Mouse (Mus musculus): ENCODE results near the gene Mybphl. TPM values are rescaled to one million over a fixed set of nuclear protein-coding genes. Genes with fewer than 3 reads are reported as not detected.

Mybphl gene
- 0.12 and 0.20 TPM in 2 replicates for polyA plus RNA-seq (2012; rRNA removed)

GRCm38 (mm10) chr3:108364270-108364995 lies at the start of gene Mybphl:
Gene Mybphl, plus strand, starts transcription at chr3:108364911.
- Histone ChIP-seq H3K4me3 (ENCODE audit: control insufficient read depth, low read depth, low read length) (no peak within 1 kb of the TSS), H3K36me3 (ENCODE audit: control insufficient read depth, insufficient read depth, low read length) (no peaks in the 10 kb centered on the region), H3K27ac (ENCODE audit: control insufficient read depth, insufficient read depth, low read depth, low read length) (no peak within 1 kb of the TSS), H3K4me1 (ENCODE audit: control insufficient read depth, insufficient read depth, low read length) (peaks cover 3% of the 10 kb centered on the region; the same call in 1 of the 2 replicates), H3K27me3 (ENCODE audit: control insufficient read depth, insufficient read depth, low read length) (no peaks in the 10 kb centered on the region)
- no peak for TF ChIP-seq POLR2A (IDR thresholded peaks at IDR 0.05; ENCODE audit: control insufficient read depth, low read depth, low read length)
- no peak for TF ChIP-seq CTCF (IDR thresholded peaks at IDR 0.05; ENCODE audit: control insufficient read depth, insufficient read depth, insufficient replicate concordance, low read depth, low read length)

GRCm38 (mm10) chr3:108318517-108318916 lies 46.2 kb upstream of the Mybphl start:
- Histone ChIP-seq H3K4me3 (ENCODE audit: control insufficient read depth, low read depth, low read length) (no peak overlapping the region), H3K36me3 (ENCODE audit: control insufficient read depth, insufficient read depth, low read length) (no peaks in the 10 kb centered on the region), H3K27ac (ENCODE audit: control insufficient read depth, insufficient read depth, low read depth, low read length) (no peak overlapping the region), H3K4me1 (ENCODE audit: control insufficient read depth, insufficient read depth, low read length) (no peaks in the 10 kb centered on the region), H3K27me3 (ENCODE audit: control insufficient read depth, insufficient read depth, low read length) (no peaks in the 10 kb centered on the region)
- TF ChIP-seq CTCF (IDR thresholded peaks at IDR 0.05; ENCODE audit: control insufficient read depth, insufficient read depth, insufficient replicate concordance, low read depth, low read length) (no peak), POLR2A (IDR thresholded peaks at IDR 0.05; ENCODE audit: control insufficient read depth, low read depth, low read length) (no peak)

GRCm38 (mm10) chr3:108321671-108322070 lies 43.0 kb upstream of the Mybphl start:
- Histone ChIP-seq H3K4me1 (ENCODE audit: control insufficient read depth, insufficient read depth, low read length) (no peaks in the 10 kb centered on the region), H3K36me3 (ENCODE audit: control insufficient read depth, insufficient read depth, low read length) (no peaks in the 10 kb centered on the region), H3K27me3 (ENCODE audit: control insufficient read depth, insufficient read depth, low read length) (no peaks in the 10 kb centered on the region), H3K27ac (ENCODE audit: control insufficient read depth, insufficient read depth, low read depth, low read length) (no peak overlapping the region), H3K4me3 (ENCODE audit: control insufficient read depth, low read depth, low read length) (no peak overlapping the region)
- no peak for TF ChIP-seq CTCF (IDR thresholded peaks at IDR 0.05; ENCODE audit: control insufficient read depth, insufficient read depth, insufficient replicate concordance, low read depth, low read length)
- no peak for TF ChIP-seq POLR2A (IDR thresholded peaks at IDR 0.05; ENCODE audit: control insufficient read depth, low read depth, low read length)

GRCm38 (mm10) chr3:108322136-108322535 lies 42.6 kb upstream of the Mybphl start:
- H3K36me3 ChIP-seq (ENCODE audit: control insufficient read depth, insufficient read depth, low read length) = no peaks in the 10 kb centered on the region
- H3K4me3 ChIP-seq (ENCODE audit: control insufficient read depth, low read depth, low read length) = no peak overlapping the region
- H3K27me3 ChIP-seq (ENCODE audit: control insufficient read depth, insufficient read depth, low read length) = no peaks in the 10 kb centered on the region
- TF ChIP-seq POLR2A (IDR thresholded peaks at IDR 0.05; ENCODE audit: control insufficient read depth, low read depth, low read length) = no peak
- no peak for TF ChIP-seq CTCF (IDR thresholded peaks at IDR 0.05; ENCODE audit: control insufficient read depth, insufficient read depth, insufficient replicate concordance, low read depth, low read length)
- no peaks in the 10 kb centered on the region for H3K4me1 ChIP-seq (ENCODE audit: control insufficient read depth, insufficient read depth, low read length)
- H3K27ac ChIP-seq (ENCODE audit: control insufficient read depth, insufficient read depth, low read depth, low read length) = no peak overlapping the region

GRCm38 (mm10) chr3:108322962-108323361 lies 41.7 kb upstream of the Mybphl start:
- no peaks in the 10 kb centered on the region for H3K27me3 ChIP-seq (ENCODE audit: control insufficient read depth, insufficient read depth, low read length)
- H3K4me1 ChIP-seq (ENCODE audit: control insufficient read depth, insufficient read depth, low read length) = no peaks in the 10 kb centered on the region
- TF ChIP-seq POLR2A (IDR thresholded peaks at IDR 0.05; ENCODE audit: control insufficient read depth, low read depth, low read length) (no peak), CTCF (IDR thresholded peaks at IDR 0.05; ENCODE audit: control insufficient read depth, insufficient read depth, insufficient replicate concordance, low read depth, low read length) (no peak)
- no peaks in the 10 kb centered on the region for H3K36me3 ChIP-seq (ENCODE audit: control insufficient read depth, insufficient read depth, low read length)
- H3K27ac ChIP-seq (ENCODE audit: control insufficient read depth, insufficient read depth, low read depth, low read length) = no peak overlapping the region
- H3K4me3 ChIP-seq (ENCODE audit: control insufficient read depth, low read depth, low read length) = no peak overlapping the region

- H3K27ac ChIP-seq (ENCODE audit: control insufficient read depth, insufficient read depth, low read depth, low read length) = no peak overlapping the region
- H3K36me3 ChIP-seq (ENCODE audit: control insufficient read depth, insufficient read depth, low read length) = no peaks in the 10 kb centered on the region
- no peaks in the 10 kb centered on the region for H3K27me3 ChIP-seq (ENCODE audit: control insufficient read depth, insufficient read depth, low read length)
- H3K4me1 ChIP-seq (ENCODE audit: control insufficient read depth, insufficient read depth, low read length) = peaks cover 2% of the 10 kb centered on the region; the same call in 1 of the 2 replicates
- H3K4me3 ChIP-seq (ENCODE audit: control insufficient read depth, low read depth, low read length) = no peak overlapping the region
- TF ChIP-seq POLR2A (IDR thresholded peaks at IDR 0.05; ENCODE audit: control insufficient read depth, low read depth, low read length) (no peak), CTCF (IDR thresholded peaks at IDR 0.05; ENCODE audit: control insufficient read depth, insufficient read depth, insufficient replicate concordance, low read depth, low read length) (no peak)
These were observed 39.9 kb upstream of the Mybphl start for GRCm38 (mm10) chr3:108324837-108325236.

- H3K27me3 ChIP-seq (ENCODE audit: control insufficient read depth, insufficient read depth, low read length) = no peaks in the 10 kb centered on the region
- H3K27ac ChIP-seq (ENCODE audit: control insufficient read depth, insufficient read depth, low read depth, low read length) = no peak overlapping the region
- peaks cover 2% of the 10 kb centered on the region; the same call in 1 of the 2 replicates for H3K4me1 ChIP-seq (ENCODE audit: control insufficient read depth, insufficient read depth, low read length)
- H3K4me3 ChIP-seq (ENCODE audit: control insufficient read depth, low read depth, low read length) = no peak overlapping the region
- H3K36me3 ChIP-seq (ENCODE audit: control insufficient read depth, insufficient read depth, low read length) = no peaks in the 10 kb centered on the region
- TF ChIP-seq POLR2A (IDR thresholded peaks at IDR 0.05; ENCODE audit: control insufficient read depth, low read depth, low read length) (no peak), CTCF (IDR thresholded peaks at IDR 0.05; ENCODE audit: control insufficient read depth, insufficient read depth, insufficient replicate concordance, low read depth, low read length) (no peak)
These were observed 39.2 kb upstream of the Mybphl start for GRCm38 (mm10) chr3:108325521-108325920.
